Mouse (Mus musculus): ENCODE measurements around the gene Prickle1. TPM values are rescaled to one million over a fixed set of nuclear protein-coding genes. Genes with fewer than 3 reads are reported as not detected.

The Prickle1 gene
- polyA plus RNA-seq, 1 experiment from 2014 or later = 21.7 TPM

- Histone ChIP-seq H3K4me3 (replicated peaks; ENCODE audit: low read length) (no peak overlapping the region), H3K4me2 (ENCODE audit: low read depth, low read length) (no peak overlapping the region), H3K27me3 (ENCODE audit: control insufficient read depth, insufficient read depth, low read length) (no peaks in the 10 kb centered on the region), H3K27ac (ENCODE audit: low read length) (no peak overlapping the region), H3K36me3 (ENCODE audit: control insufficient read depth, insufficient read depth, low read length) (no peaks in the 10 kb centered on the region), H3K9me3 (replicated peaks; ENCODE audit: control insufficient read depth, low read length) (no peaks in the 10 kb centered on the region), H3K9ac (ENCODE audit: low read length) (no peak overlapping the region), H3K4me1 (ENCODE audit: control insufficient read depth, insufficient read depth, low read length) (peaks cover 2% of the 10 kb centered on the region; the same call in 1 of the 2 replicates)
- 81% methylated on average over 10 of the region's 10 CpGs for WGBS
- no peak for ATAC-seq (ENCODE audit: insufficient read depth, low FRiP score)
Measured at GRCm38 (mm10) chr15:93481112-93481511, 114.6 kb downstream of the Prickle1 start.

- Histone ChIP-seq H3K27me3 (ENCODE audit: control insufficient read depth, insufficient read depth, low read length) (no peaks in the 10 kb centered on the region), H3K36me3 (ENCODE audit: control insufficient read depth, insufficient read depth, low read length) (no peaks in the 10 kb centered on the region)
- ATAC-seq (ENCODE audit: insufficient read depth, low FRiP score) = no peak
Measured at GRCm38 (mm10) chr15:93479445-93479844, 116.2 kb downstream of the Prickle1 start.

GRCm38 (mm10) chr15:93478676-93479075 lies 117.0 kb downstream of the Prickle1 start:
- H3K4me2 ChIP-seq (ENCODE audit: low read depth, low read length) = no peak overlapping the region
- no peaks in the 10 kb centered on the region for H3K36me3 ChIP-seq (ENCODE audit: control insufficient read depth, insufficient read depth, low read length)
- no peaks in the 10 kb centered on the region for H3K4me1 ChIP-seq (ENCODE audit: control insufficient read depth, insufficient read depth, low read length)
- H3K27ac ChIP-seq (ENCODE audit: low read length) = no peak overlapping the region
- H3K4me3 ChIP-seq (replicated peaks; ENCODE audit: low read length) = no peak overlapping the region
- no peaks in the 10 kb centered on the region for H3K9me3 ChIP-seq (replicated peaks; ENCODE audit: control insufficient read depth, low read length)
- WGBS = 82% methylated on average over 3 of the region's 3 CpGs
- no peak overlapping the region for H3K9ac ChIP-seq (ENCODE audit: low read length)
- no peak for ATAC-seq (ENCODE audit: insufficient read depth, low FRiP score)
- H3K27me3 ChIP-seq (ENCODE audit: control insufficient read depth, insufficient read depth, low read length) = no peaks in the 10 kb centered on the region

More at GRCm38 (mm10) chr15:93479445-93479844, 116.2 kb downstream of the Prickle1 start:
- no peak overlapping the region for H3K27ac ChIP-seq (ENCODE audit: low read length)
- no peak overlapping the region for H3K4me3 ChIP-seq (replicated peaks; ENCODE audit: low read length)
- no peak overlapping the region for H3K9ac ChIP-seq (ENCODE audit: low read length)
- H3K4me1 ChIP-seq (ENCODE audit: control insufficient read depth, insufficient read depth, low read length) = peaks cover 2% of the 10 kb centered on the region; the same call in 1 of the 2 replicates
- no peaks in the 10 kb centered on the region for H3K9me3 ChIP-seq (replicated peaks; ENCODE audit: control insufficient read depth, low read length)
- WGBS = 49% methylated on average over 4 of the region's 4 CpGs
- H3K4me2 ChIP-seq (ENCODE audit: low read depth, low read length) = no peak overlapping the region

- Histone ChIP-seq H3K4me2 (ENCODE audit: low read depth, low read length) (no peak overlapping the region), H3K27me3 (ENCODE audit: control insufficient read depth, insufficient read depth, low read length) (no peaks in the 10 kb centered on the region), H3K27ac (ENCODE audit: low read length) (no peak overlapping the region), H3K4me1 (ENCODE audit: control insufficient read depth, insufficient read depth, low read length) (no peaks in the 10 kb centered on the region), H3K9me3 (replicated peaks; ENCODE audit: control insufficient read depth, low read length) (no peaks in the 10 kb centered on the region), H3K36me3 (ENCODE audit: control insufficient read depth, insufficient read depth, low read length) (no peaks in the 10 kb centered on the region), H3K9ac (ENCODE audit: low read length) (no peak overlapping the region), H3K4me3 (replicated peaks; ENCODE audit: low read length) (no peak overlapping the region)
- no peak for ATAC-seq (ENCODE audit: insufficient read depth, low FRiP score)
- 75% methylated on average over 4 of the region's 4 CpGs for WGBS
Measured at GRCm38 (mm10) chr15:93477729-93478128, 118.0 kb downstream of the Prickle1 start.

- Histone ChIP-seq H3K27ac (ENCODE audit: low read length) (no peak overlapping the region), H3K27me3 (ENCODE audit: control insufficient read depth, insufficient read depth, low read length) (no peaks in the 10 kb centered on the region), H3K36me3 (ENCODE audit: control insufficient read depth, insufficient read depth, low read length) (no peaks in the 10 kb centered on the region), H3K9ac (ENCODE audit: low read length) (no peak overlapping the region), H3K9me3 (replicated peaks; ENCODE audit: control insufficient read depth, low read length) (no peaks in the 10 kb centered on the region), H3K4me2 (ENCODE audit: low read depth, low read length) (no peak overlapping the region), H3K4me3 (replicated peaks; ENCODE audit: low read length) (no peak overlapping the region), H3K4me1 (ENCODE audit: control insufficient read depth, insufficient read depth, low read length) (no peaks in the 10 kb centered on the region)
- ATAC-seq (ENCODE audit: insufficient read depth, low FRiP score) = no peak
- WGBS = 65% methylated on average over 8 of the region's 8 CpGs
Measured at GRCm38 (mm10) chr15:93475688-93476087, 120.0 kb downstream of the Prickle1 start.

- no peaks in the 10 kb centered on the region for H3K36me3 ChIP-seq (ENCODE audit: control insufficient read depth, insufficient read depth, low read length)
- 85% methylated on average over 3 of the region's 3 CpGs for WGBS
- H3K9ac ChIP-seq (ENCODE audit: low read length) = no peak overlapping the region
Measured at GRCm38 (mm10) chr15:93474277-93474676, 121.4 kb downstream of the Prickle1 start.

GRCm38 (mm10) chr15:93472089-93472488 lies 123.6 kb downstream of the Prickle1 start:
- H3K9me3 ChIP-seq (replicated peaks; ENCODE audit: control insufficient read depth, low read length) = no peaks in the 10 kb centered on the region
- H3K4me1 ChIP-seq (ENCODE audit: control insufficient read depth, insufficient read depth, low read length) = no peaks in the 10 kb centered on the region
- ATAC-seq (ENCODE audit: insufficient read depth, low FRiP score) = no peak
- no peak overlapping the region for H3K4me2 ChIP-seq (ENCODE audit: low read depth, low read length)
- H3K9ac ChIP-seq (ENCODE audit: low read length) = no peak overlapping the region
- H3K4me3 ChIP-seq (replicated peaks; ENCODE audit: low read length) = no peak overlapping the region
- no peaks in the 10 kb centered on the region for H3K36me3 ChIP-seq (ENCODE audit: control insufficient read depth, insufficient read depth, low read length)
- 68% methylated on average over 1 of the region's 1 CpGs for WGBS
- H3K27ac ChIP-seq (ENCODE audit: low read length) = no peak overlapping the region
- no peaks in the 10 kb centered on the region for H3K27me3 ChIP-seq (ENCODE audit: control insufficient read depth, insufficient read depth, low read length)

More at GRCm38 (mm10) chr15:93474277-93474676, 121.4 kb downstream of the Prickle1 start:
- Histone ChIP-seq H3K9me3 (replicated peaks; ENCODE audit: control insufficient read depth, low read length) (no peaks in the 10 kb centered on the region), H3K27ac (ENCODE audit: low read length) (no peak overlapping the region), H3K4me2 (ENCODE audit: low read depth, low read length) (no peak overlapping the region), H3K4me1 (ENCODE audit: control insufficient read depth, insufficient read depth, low read length) (no peaks in the 10 kb centered on the region), H3K27me3 (ENCODE audit: control insufficient read depth, insufficient read depth, low read length) (no peaks in the 10 kb centered on the region), H3K4me3 (replicated peaks; ENCODE audit: low read length) (no peak overlapping the region)
- ATAC-seq (ENCODE audit: insufficient read depth, low FRiP score) = no peak

GRCm38 (mm10) chr15:93471651-93472050 lies 124.0 kb downstream of the Prickle1 start:
- no peak for ATAC-seq (ENCODE audit: insufficient read depth, low FRiP score)
- Histone ChIP-seq H3K4me1 (ENCODE audit: control insufficient read depth, insufficient read depth, low read length) (no peaks in the 10 kb centered on the region), H3K9me3 (replicated peaks; ENCODE audit: control insufficient read depth, low read length) (no peaks in the 10 kb centered on the region), H3K27me3 (ENCODE audit: control insufficient read depth, insufficient read depth, low read length) (no peaks in the 10 kb centered on the region), H3K27ac (ENCODE audit: low read length) (no peak overlapping the region), H3K4me2 (ENCODE audit: low read depth, low read length) (no peak overlapping the region), H3K9ac (ENCODE audit: low read length) (no peak overlapping the region), H3K4me3 (replicated peaks; ENCODE audit: low read length) (no peak overlapping the region), H3K36me3 (ENCODE audit: control insufficient read depth, insufficient read depth, low read length) (no peaks in the 10 kb centered on the region)
- WGBS = 75% methylated on average over 12 of the region's 12 CpGs

GRCm38 (mm10) chr15:93461066-93461465 lies 134.6 kb downstream of the Prickle1 start:
- Histone ChIP-seq H3K27ac (ENCODE audit: low read length) (no peak overlapping the region), H3K9ac (ENCODE audit: low read length) (no peak overlapping the region), H3K4me2 (ENCODE audit: low read depth, low read length) (no peak overlapping the region), H3K36me3 (ENCODE audit: control insufficient read depth, insufficient read depth, low read length) (no peaks in the 10 kb centered on the region; the same call in 1 of the 2 replicates), H3K27me3 (ENCODE audit: control insufficient read depth, insufficient read depth, low read length) (no peaks in the 10 kb centered on the region), H3K9me3 (replicated peaks; ENCODE audit: control insufficient read depth, low read length) (no peaks in the 10 kb centered on the region), H3K4me1 (ENCODE audit: control insufficient read depth, insufficient read depth, low read length) (no peaks in the 10 kb centered on the region), H3K4me3 (replicated peaks; ENCODE audit: low read length) (no peak overlapping the region)
- no peak for ATAC-seq (ENCODE audit: insufficient read depth, low FRiP score)
- 94% methylated on average over 23 of the region's 23 CpGs for WGBS

GRCm38 (mm10) chr15:93459422-93459821 lies 136.3 kb downstream of the Prickle1 start:
- Histone ChIP-seq H3K36me3 (ENCODE audit: control insufficient read depth, insufficient read depth, low read length) (no peaks in the 10 kb centered on the region), H3K4me3 (replicated peaks; ENCODE audit: low read length) (no peak overlapping the region)
- 86% methylated on average over 5 of the region's 5 CpGs for WGBS

More at GRCm38 (mm10) chr15:93459422-93459821, 136.3 kb downstream of the Prickle1 start:
- no peaks in the 10 kb centered on the region for H3K9me3 ChIP-seq (replicated peaks; ENCODE audit: control insufficient read depth, low read length)
- H3K9ac ChIP-seq (ENCODE audit: low read length) = no peak overlapping the region
- no peak overlapping the region for H3K4me2 ChIP-seq (ENCODE audit: low read depth, low read length)
- no peak overlapping the region for H3K27ac ChIP-seq (ENCODE audit: low read length)
- no peaks in the 10 kb centered on the region for H3K27me3 ChIP-seq (ENCODE audit: control insufficient read depth, insufficient read depth, low read length)
- no peak for ATAC-seq (ENCODE audit: insufficient read depth, low FRiP score)
- no peaks in the 10 kb centered on the region for H3K4me1 ChIP-seq (ENCODE audit: control insufficient read depth, insufficient read depth, low read length)

All from stomach, embryonic 16.5 days (tissue).